ENCODE assay signal across 19 mouse cellular contexts in the genomic region with DNA sequence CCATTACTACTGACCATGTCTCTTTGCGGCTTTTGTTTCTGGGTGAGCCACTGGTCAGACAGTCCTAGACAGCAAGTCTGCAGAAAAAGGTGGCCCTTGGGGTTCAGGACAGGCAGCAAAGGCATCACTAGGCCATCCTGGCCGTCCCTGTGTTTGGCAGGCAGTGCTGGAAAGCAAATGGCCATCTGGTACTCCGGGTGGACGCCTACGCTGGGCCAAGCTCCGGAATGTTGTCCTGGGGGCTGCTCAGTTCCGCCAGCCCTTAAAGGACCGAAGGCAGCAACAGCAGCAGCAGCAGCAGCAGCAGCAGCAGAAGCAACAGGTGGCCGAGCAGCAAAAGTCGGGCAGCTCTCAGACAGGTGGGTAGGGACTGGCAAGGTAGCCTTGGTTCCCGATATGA. TPM values are rescaled to one million over a fixed set of nuclear protein-coding genes. Genes with fewer than 3 reads are reported as not detected.
DNase-seq lines count a peak whose midpoint lies in the region; ATAC-seq and TF ChIP-seq lines count a peak whose summit lies in the region.
"Had no signal": no experiment of that assay in that cellular context is flagged by ENCODE, and none has a peak within 500 bp of the region (broad histone marks: within the 10 kb centered on the region; RNA-seq: fewer than 3 reads in every experiment).

No protein-coding gene starts in this region.

- H3K9me3 ChIP-seq in liver, embryonic 11.5 days (ENCODE audit: control insufficient read depth, low read length): no peaks in the 10 kb centered on the region
- H3K9me3 ChIP-seq: embryonic facial prominence, embryonic 12.5 days; forebrain, embryonic 15.5 days; G1E; intestine, embryonic 15.5 days had no signal

- DNase-seq in cerebellum, postnatal 4 days (ENCODE audit: low spot score in 2 of 2): no peak
- DNase-seq in cerebellum, adult 2 months: peak; percentile 80 to 89
- DNase-seq in cerebellum, postnatal 10 days: peak; percentile 80 to 82
- DNase-seq in right cerebral cortex, postnatal 4 days: no peak
- DNase-seq in liver, embryonic 11.5 days (ENCODE audit: low spot score): no peak
- no peak for DNase-seq in right cerebral cortex, postnatal 14 days
- DNase-seq: adrenal gland, adult 8-10 months; adrenal gland, postnatal 36 days; B cell, adult 2 months; gastrocnemius, postnatal 36 days; heart, adult 11 months; heart, postnatal 14 days had no signal

- TF ChIP-seq POLR2A in cerebellum, adult 2 months (IDR thresholded peaks at IDR 0.05; ENCODE audit: borderline replicate concordance, insufficient read depth, low read length): no peak

- no peak for TF ChIP-seq CTCF in cerebellum, adult 2 months (IDR thresholded peaks at IDR 0.05; ENCODE audit: borderline replicate concordance, insufficient read depth, low read depth, low read length)

- peaks cover 47% of the 10 kb centered on the region for H3K4me1 ChIP-seq in cerebellum, adult 2 months (ENCODE audit: control insufficient read depth, insufficient read depth, low read length)
- H3K4me1 ChIP-seq in liver, embryonic 11.5 days (replicated peaks; ENCODE audit: control insufficient read depth, insufficient read depth, low read length): no peaks in the 10 kb centered on the region; the same call in 1 of the 2 replicates
- H3K4me1 ChIP-seq: embryonic facial prominence, embryonic 12.5 days; forebrain, embryonic 15.5 days; intestine, embryonic 15.5 days had no signal

- no peaks in the 10 kb centered on the region for H3K27me3 ChIP-seq in cerebellum, adult 2 months (ENCODE audit: control insufficient read depth, insufficient read depth, low read length)
- no peaks in the 10 kb centered on the region for H3K27me3 ChIP-seq in liver, embryonic 11.5 days (replicated peaks; ENCODE audit: control insufficient read depth, insufficient read depth, low read length)
- H3K27me3 ChIP-seq: embryonic facial prominence, embryonic 12.5 days; forebrain, embryonic 15.5 days; intestine, embryonic 15.5 days had no signal

- peak overlapping the region; percentile 64; the same call in 1 of the 2 replicates for H3K27ac ChIP-seq in cerebellum, adult 2 months (ENCODE audit: insufficient read depth, low read length)
- no peak overlapping the region for H3K27ac ChIP-seq in liver, embryonic 11.5 days (ENCODE audit: low read depth, low read length)
- H3K27ac ChIP-seq: embryonic facial prominence, embryonic 12.5 days; forebrain, embryonic 15.5 days; hindbrain, embryonic 14.5 days; intestine, embryonic 15.5 days had no signal

- peak; percentile 37; the same call in 1 of the 2 replicates for ATAC-seq in cerebellum, adult (ENCODE audit: insufficient number of reproducible peaks, low FRiP score, low TSS enrichment)
- no peak for ATAC-seq in liver, embryonic 11.5 days (replicated peaks; ENCODE audit: low FRiP score)
- ATAC-seq: CD4-positive, CD25-positive, alpha-beta regulatory T cell, adult 4 months; forebrain, embryonic 15.5 days; intestine, embryonic 15.5 days had no signal

- H3K9ac ChIP-seq in liver, embryonic 11.5 days (ENCODE audit: low read depth, low read length): no peak overlapping the region
- H3K9ac ChIP-seq: embryonic facial prominence, embryonic 12.5 days; forebrain, embryonic 15.5 days; hindbrain, embryonic 14.5 days; intestine, embryonic 15.5 days had no signal

- 15% methylated on average over 11 of the region's 11 CpGs for WGBS in cerebellum, adult 2 months
- 92% methylated on average over 11 of the region's 11 CpGs for WGBS in liver, embryonic 11.5 days

- H3K36me3 ChIP-seq in liver, embryonic 11.5 days (ENCODE audit: control insufficient read depth, insufficient read depth, low read length): peaks cover 22% of the 10 kb centered on the region

- H3K4me3 ChIP-seq in cerebellum, adult 2 months (replicated peaks; ENCODE audit: insufficient read depth, low read depth, low read length): no peak overlapping the region
- no peak overlapping the region for H3K4me3 ChIP-seq in liver, embryonic 11.5 days (ENCODE audit: low read depth, low read length)
- H3K4me3 ChIP-seq: embryonic facial prominence, embryonic 12.5 days; forebrain, embryonic 15.5 days; intestine, embryonic 15.5 days had no signal

- H3K4me2 ChIP-seq in liver, embryonic 11.5 days: no peak overlapping the region
- H3K4me2 ChIP-seq: embryonic facial prominence, embryonic 12.5 days; forebrain, embryonic 15.5 days; hindbrain, embryonic 14.5 days; intestine, embryonic 15.5 days had no signal

RNA-seq across cellular contexts. Expression of a gene that starts 10.3 kb away (rescaled TPM):
- 65.4 and 77.0 TPM in 2 replicates for polyA plus RNA-seq in cerebellum, adult 2 months (2012; rRNA removed)
- polyA plus RNA-seq in liver, embryonic 11.5 days (2014; fragmentation: Nextera tagmentation; extraction: Ambion mirVana): 4.9 and 7.5 TPM in 2 replicates

RNA-seq across cellular contexts. Expression of a gene that starts 17.7 kb away (rescaled TPM):
- 33.3 and 40.7 TPM in 2 replicates for polyA plus RNA-seq in cerebellum, adult 2 months (2012; rRNA removed)
- 7.9 and 8.2 TPM in 2 replicates for polyA plus RNA-seq in liver, embryonic 11.5 days (2014; fragmentation: Nextera tagmentation; extraction: Ambion mirVana)

RNA-seq across cellular contexts. Expression of a gene that starts 21.3 kb away (rescaled TPM):
- 78.2 and 91.2 TPM in 2 replicates for polyA plus RNA-seq in cerebellum, adult 2 months (2012; rRNA removed)
- polyA plus RNA-seq in liver, embryonic 11.5 days (2014; fragmentation: Nextera tagmentation; extraction: Ambion mirVana): 12.5 and 14.8 TPM in 2 replicates

RNA-seq across cellular contexts. Expression of a gene that starts 27.3 kb away (rescaled TPM):
- polyA plus RNA-seq in cerebellum, adult 2 months (2012; rRNA removed): 35.8 and 38.7 TPM in 2 replicates
- 48.7 and 57.5 TPM in 2 replicates for polyA plus RNA-seq in liver, embryonic 11.5 days (2014; fragmentation: Nextera tagmentation; extraction: Ambion mirVana)

RNA-seq across cellular contexts. Expression of a gene that starts 32.0 kb away (rescaled TPM):
- 0.23 and 0.51 TPM in 2 replicates for polyA plus RNA-seq in cerebellum, adult 2 months (2012; rRNA removed)
- 0.82 and 2.2 TPM in 2 replicates for polyA plus RNA-seq in liver, embryonic 11.5 days (2014; fragmentation: Nextera tagmentation; extraction: Ambion mirVana)
- polyA plus RNA-seq: G1E had no signal

Comparison
In these comparisons a context has a peak if more than half of its experiments do, and no peak if none do; other contexts are left out.
1. DNase-seq: peak in cerebellum, adult 2 months (2 of 2) and cerebellum, postnatal 10 days (2 of 2); none in cerebellum, postnatal 4 days (0 of 2), right cerebral cortex, postnatal 4 days (single experiment), liver, embryonic 11.5 days (single experiment) and right cerebral cortex, postnatal 14 days (single experiment).